Mouse (Mus musculus) lung, postnatal 25 days (tissue): ENCODE results near the gene Zranb1.

Experiments
- DNase-seq: peaks from one replicate; pipeline ENCODE4 v3.0.0; 2022; ENCODE audit warnings: low spot score

The Zranb1 gene

GRCm38 (mm10) chr7:133002271-133002670, 71.3 kb downstream of the Zranb1 start:
- no peak for DNase-seq

- DNase-seq = peak; percentile 83
These were observed 72.5 kb downstream of the Zranb1 start for GRCm38 (mm10) chr7:133003421-133003820.

- DNase-seq = no peak
These were observed 74.8 kb downstream of the Zranb1 start for GRCm38 (mm10) chr7:133005772-133006171.

- no peak for DNase-seq
These were observed 76.4 kb downstream of the Zranb1 start for GRCm38 (mm10) chr7:133007343-133007742.

- no peak for DNase-seq
These were observed 77.7 kb downstream of the Zranb1 start for GRCm38 (mm10) chr7:133008663-133009062.

- no peak for DNase-seq
These were observed 78.7 kb downstream of the Zranb1 start for GRCm38 (mm10) chr7:133009676-133010075.

GRCm38 (mm10) chr7:133010477-133010876, 79.5 kb downstream of the Zranb1 start:
- DNase-seq = no peak

GRCm38 (mm10) chr7:133011191-133011590, 80.2 kb downstream of the Zranb1 start:
- no peak for DNase-seq

- no peak for DNase-seq
These were observed 80.7 kb downstream of the Zranb1 start for GRCm38 (mm10) chr7:133011611-133012010.

- no peak for DNase-seq
These were observed 81.9 kb downstream of the Zranb1 start for GRCm38 (mm10) chr7:133012637-133013366.

- no peak for DNase-seq
These were observed 83.0 kb downstream of the Zranb1 start for GRCm38 (mm10) chr7:133013923-133014322.

- DNase-seq = no peak
These were observed 83.7 kb downstream of the Zranb1 start for GRCm38 (mm10) chr7:133014631-133015030.

- no peak for DNase-seq
These were observed 84.6 kb downstream of the Zranb1 start for GRCm38 (mm10) chr7:133015416-133016070.

- DNase-seq = no peak
These were observed 88.0 kb downstream of the Zranb1 start for GRCm38 (mm10) chr7:133018961-133019360.

GRCm38 (mm10) chr7:133019481-133020020, 88.6 kb downstream of the Zranb1 start:
- peak; percentile 67 for DNase-seq

GRCm38 (mm10) chr7:133024694-133025093, 93.8 kb downstream of the Zranb1 start:
- DNase-seq = no peak

GRCm38 (mm10) chr7:133027930-133028329, 97.0 kb downstream of the Zranb1 start:
- no peak for DNase-seq

- no peak for DNase-seq
These were observed 98.1 kb downstream of the Zranb1 start for GRCm38 (mm10) chr7:133029004-133029403.

- no peak for DNase-seq
These were observed 98.6 kb downstream of the Zranb1 start for GRCm38 (mm10) chr7:133029496-133030047.

GRCm38 (mm10) chr7:133032589-133033203, 101.8 kb downstream of the Zranb1 start:
- peak; percentile 62 for DNase-seq

GRCm38 (mm10) chr7:133035901-133036300, 105.0 kb downstream of the Zranb1 start:
- DNase-seq = no peak
